Mouse (Mus musculus) embryonic facial prominence, embryonic 11.5 days (tissue): ENCODE measurements around the gene Stard3nl. TPM values are rescaled to one million over a fixed set of nuclear protein-coding genes. Genes with fewer than 3 reads are reported as not detected.

ENCODE experiments used
- polyA plus RNA-seq: library from polyadenylated mRNA; unstranded; fragments of >200 nt; fragmentation: Nextera tagmentation; extraction: Ambion mirVana; gene quantifications from 2 replicates; pipeline ENCODE4 v1.2.1, GENCODE M21; 2014

Gene Stard3nl
- polyA plus RNA-seq, 1 experiment from 2014 or later: 141 TPM

Other genes with a start within 250 kb of the Stard3nl start
- gene Epdr1, start 224.1 kb upstream of the Stard3nl start, polyA plus RNA-seq: 13.4 and 15.2 TPM in 2 replicates
- gene Sfrp4, start 227.3 kb upstream of the Stard3nl start, polyA plus RNA-seq: 0.43 and 0.97 TPM in 2 replicates